Mouse (Mus musculus) MEL (cell line): ENCODE data around the gene Lsm14a. TPM values are rescaled to one million over a fixed set of nuclear protein-coding genes. Genes with fewer than 3 reads are reported as not detected.

ENCODE experiments used
- DNase-seq: peaks from one replicate; pipeline ENCODE4 v3.0.0; 2011; ENCODE audit warnings: low read depth, low spot score
- H3K27ac ChIP-seq: 2 replicates; pipeline ENCODE4 v1.5.1; 2012; ENCODE audit warnings: low read depth, mild to moderate bottlenecking, control low read depth, low read length, moderate library complexity; ENCODE audit not compliant: control insufficient read depth
- H3K27me3 ChIP-seq, 2 experiments: fragments of 150-350 bp in 1 of 2; sonication (generic) in 1 of 2; 2 replicates each; pipeline ENCODE4 v1.6.1; 2012; ENCODE audit warnings: low read length in 2 of 2, mild to moderate bottlenecking in 2 of 2, improper control_type of control experiment in 1 of 2, moderate library complexity in 1 of 2; ENCODE audit not compliant: insufficient read depth in 2 of 2, control insufficient read depth in 1 of 2
- H3K36me3 ChIP-seq, 2 experiments: 2 replicates each; pipeline ENCODE4 v1.6.1; 2012 to 2014; ENCODE audit warnings: low read length in 2 of 2, improper control_type of control experiment in 1 of 2, inconsistent platforms in 1 of 2, mild to moderate bottlenecking in 1 of 2; ENCODE audit not compliant: insufficient read depth in 2 of 2, control insufficient read depth in 1 of 2
- H3K4me1 ChIP-seq, 2 experiments: fragments of 150-350 bp in 1 of 2; sonication (generic) in 1 of 2; 2 replicates each; pipeline ENCODE4 v1.6.1; 2012; ENCODE audit warnings: low read length in 2 of 2, improper control_type of control experiment in 1 of 2, mild to moderate bottlenecking in 1 of 2; ENCODE audit not compliant: insufficient read depth in 2 of 2, control insufficient read depth in 1 of 2
- H3K4me3 ChIP-seq, 2 experiments: fragments of 150-350 bp in 1 of 2; sonication (generic) in 1 of 2; 2 replicates each; pipeline ENCODE4 v1.5.1; 2012; ENCODE audit warnings: low read depth in 2 of 2, low read length in 2 of 2, mild to moderate bottlenecking in 2 of 2, moderate library complexity in 2 of 2, control low read depth in 1 of 2, improper control_type of control experiment in 1 of 2; ENCODE audit not compliant: control insufficient read depth in 1 of 2, insufficient read depth in 1 of 2
- H3K79me2 ChIP-seq: 2 replicates; pipeline ENCODE4 v1.6.1; 2012; ENCODE audit warnings: mild to moderate bottlenecking, low read length, moderate library complexity; ENCODE audit not compliant: control insufficient read depth, poor library complexity, insufficient read depth
- H3K9ac ChIP-seq: 2 replicates; pipeline ENCODE4 v1.6.1; 2012; ENCODE audit warnings: low read depth, mild to moderate bottlenecking, control low read depth, low read length, moderate library complexity; ENCODE audit not compliant: control insufficient read depth, poor library complexity, severe bottlenecking
- H3K9me3 ChIP-seq: fragments of 150-350 bp; sonication (generic); replicated peaks from 2 replicates; pipeline ENCODE4 v1.6.1; 2012; ENCODE audit warnings: mild to moderate bottlenecking, low read length, improper control_type of control experiment, moderate library complexity; ENCODE audit not compliant: insufficient read depth
- BHLHE40 ChIP-seq: IDR thresholded peaks from 2 replicates; pipeline ENCODE4 v1.6.1; 2012; ENCODE audit warnings: low read depth, mild to moderate bottlenecking, inconsistent platforms, low read length, improper control_type of control experiment, borderline replicate concordance
- CHD1 ChIP-seq: IDR thresholded peaks from 2 replicates; pipeline ENCODE4 v1.6.1; 2012; ENCODE audit warnings: low read depth, mild to moderate bottlenecking, inconsistent platforms, low read length, improper control_type of control experiment
- CHD2 ChIP-seq: IDR thresholded peaks from 2 replicates; pipeline ENCODE4 v1.6.1; 2011; ENCODE audit warnings: low read length, improper control_type of control experiment
- E2F4 ChIP-seq: IDR thresholded peaks from 2 replicates; pipeline ENCODE4 v1.6.1; 2011; ENCODE audit warnings: low read depth, low read length, improper control_type of control experiment, borderline replicate concordance
- ELF1 ChIP-seq: IDR thresholded peaks from 2 replicates; pipeline ENCODE4 v1.6.1; 2014; ENCODE audit warnings: low read depth, mild to moderate bottlenecking, inconsistent platforms, low read length, improper control_type of control experiment, moderate library complexity
- EP300 ChIP-seq, 2 experiments: IDR thresholded peaks; 2 replicates each; pipeline ENCODE4 v1.6.1; 2011; ENCODE audit warnings: improper control_type of control experiment in 2 of 2, low read length in 2 of 2, low read depth in 1 of 2, mild to moderate bottlenecking in 1 of 2
- ETS1 ChIP-seq: IDR thresholded peaks from 2 replicates; pipeline ENCODE4 v1.6.1; 2012; ENCODE audit warnings: low read depth, mild to moderate bottlenecking, inconsistent platforms, low read length, improper control_type of control experiment, moderate library complexity
- GABPA ChIP-seq: IDR thresholded peaks from 2 replicates; pipeline ENCODE4 v1.6.1; 2012; ENCODE audit warnings: low read depth, mild to moderate bottlenecking, inconsistent platforms, low read length, improper control_type of control experiment, moderate library complexity
- GATA1 ChIP-seq: IDR thresholded peaks from 2 replicates; pipeline ENCODE4 v1.6.1; 2011; ENCODE audit warnings: low read depth, low read length, improper control_type of control experiment
- HCFC1 ChIP-seq: IDR thresholded peaks from 2 replicates; pipeline ENCODE4 v1.6.1; 2012; ENCODE audit warnings: low read depth, mild to moderate bottlenecking, inconsistent platforms, low read length, improper control_type of control experiment, moderate library complexity
- JUND ChIP-seq: IDR thresholded peaks from 2 replicates; pipeline ENCODE4 v1.6.1; 2011; ENCODE audit warnings: low read depth, mild to moderate bottlenecking, improper control_type of control experiment, low read length
- KAT2A ChIP-seq: conservative IDR thresholded peaks from 2 replicates; pipeline ENCODE4 v1.6.1; 2012; ENCODE audit warnings: low read depth, low read length, improper control_type of control experiment, inconsistent platforms
- MAFK ChIP-seq: IDR thresholded peaks from 2 replicates; pipeline ENCODE4 v1.6.1; 2011; ENCODE audit warnings: low read depth, mild to moderate bottlenecking, low read length, improper control_type of control experiment, borderline replicate concordance
- MAX ChIP-seq: IDR thresholded peaks from 2 replicates; pipeline ENCODE4 v1.6.1; 2011; ENCODE audit warnings: low read length, improper control_type of control experiment
- MXI1 ChIP-seq: IDR thresholded peaks from 2 replicates; pipeline ENCODE4 v1.6.1; 2011; ENCODE audit warnings: mild to moderate bottlenecking, low read depth, low read length, improper control_type of control experiment
- MYB ChIP-seq: IDR thresholded peaks from 2 replicates; pipeline ENCODE4 v1.6.1; 2011; ENCODE audit warnings: mild to moderate bottlenecking, low read depth, low read length, improper control_type of control experiment
- MYC ChIP-seq: IDR thresholded peaks from 2 replicates; pipeline ENCODE4 v1.6.1; 2011; ENCODE audit warnings: low read depth, mild to moderate bottlenecking, low read length, improper control_type of control experiment, moderate library complexity
- NELFE ChIP-seq: IDR thresholded peaks from 2 replicates; pipeline ENCODE4 v1.6.1; 2011; ENCODE audit warnings: low read depth, low read length, improper control_type of control experiment
- RCOR1 ChIP-seq: IDR thresholded peaks from 2 replicates; pipeline ENCODE4 v1.6.1; 2012; ENCODE audit warnings: low read depth, mild to moderate bottlenecking, inconsistent platforms, low read length, improper control_type of control experiment
- SIN3A ChIP-seq: IDR thresholded peaks from 2 replicates; pipeline ENCODE4 v1.6.1; 2012; ENCODE audit warnings: low read length, improper control_type of control experiment, inconsistent platforms
- SMC3 ChIP-seq: IDR thresholded peaks from 2 replicates; pipeline ENCODE4 v1.6.1; 2011; ENCODE audit warnings: low read depth, low read length, improper control_type of control experiment
- TAL1 ChIP-seq: IDR thresholded peaks from 2 replicates; pipeline ENCODE4 v1.6.1; 2012; ENCODE audit warnings: mild to moderate bottlenecking, inconsistent platforms, low read length, moderate library complexity, mixed read lengths
- TBP ChIP-seq: IDR thresholded peaks from 2 replicates; pipeline ENCODE4 v1.8.0; 2011; ENCODE audit warnings: low read depth, low read length, improper control_type of control experiment
- TCF12 ChIP-seq: IDR thresholded peaks from 2 replicates; pipeline ENCODE4 v1.6.1; 2014; ENCODE audit warnings: low read depth, mild to moderate bottlenecking, inconsistent platforms, low read length, improper control_type of control experiment, moderate library complexity
- UBTF ChIP-seq: IDR thresholded peaks from 2 replicates; pipeline ENCODE4 v1.6.1; 2012; ENCODE audit warnings: low read depth, mild to moderate bottlenecking, inconsistent platforms, low read length, improper control_type of control experiment, moderate library complexity, borderline replicate concordance; ENCODE audit not compliant: insufficient read depth
- USF1 ChIP-seq: IDR thresholded peaks from 2 replicates; pipeline ENCODE4 v1.6.1; 2014; ENCODE audit warnings: low read depth, mild to moderate bottlenecking, inconsistent platforms, low read length, improper control_type of control experiment, moderate library complexity
- USF2 ChIP-seq, 2 experiments: IDR thresholded peaks; 2 replicates each; pipeline ENCODE4 v1.6.1; 2011 to 2012; ENCODE audit warnings: improper control_type of control experiment in 2 of 2, low read length in 2 of 2, borderline replicate concordance in 1 of 2, inconsistent platforms in 1 of 2, low read depth in 1 of 2, mild to moderate bottlenecking in 1 of 2; ENCODE audit not compliant: insufficient read depth in 1 of 2
- ZC3H11A ChIP-seq: IDR thresholded peaks from 2 replicates; pipeline ENCODE4 v1.6.1; 2012; ENCODE audit warnings: low read depth, mild to moderate bottlenecking, inconsistent platforms, low read length, improper control_type of control experiment
- ZKSCAN1 ChIP-seq: IDR thresholded peaks from 2 replicates; pipeline ENCODE4 v1.6.1; 2012; ENCODE audit warnings: low read depth, mild to moderate bottlenecking, inconsistent platforms, low read length, improper control_type of control experiment, moderate library complexity
- ZMIZ1 ChIP-seq: IDR thresholded peaks from 2 replicates; pipeline ENCODE4 v1.6.1; 2012; ENCODE audit warnings: low read depth, mild to moderate bottlenecking, inconsistent platforms, low read length, improper control_type of control experiment, moderate library complexity
- ZNF384 ChIP-seq: IDR thresholded peaks from 2 replicates; pipeline ENCODE4 v1.6.1; 2012; ENCODE audit warnings: low read depth, mild to moderate bottlenecking, inconsistent platforms, low read length, improper control_type of control experiment
- polyA plus RNA-seq, 2 experiments: library from polyadenylated mRNA; stranded (reverse) in 1 of 2; unstranded in 1 of 2; fragments of >175 nt in 1 of 2; fragments of >200 nt in 1 of 2; gene quantifications; 2 replicates each; pipeline versions ENCODE4 v1.2.1 to v1.2.4; 2012; ENCODE audit warnings: low replicate concordance in 2 of 2, low read depth in 1 of 2; ENCODE audit not compliant: insufficient read length in 2 of 2, insufficient read depth in 1 of 2, missing spikeins in 1 of 2
- total RNA-seq: library from RNA; depleted of rRNA; stranded (reverse); fragments of 300-350 nt; gene quantifications from 2 replicates; pipeline ENCODE4 v1.2.3, GENCODE M21; 2012

Lsm14a gene
- total and polyA plus RNA-seq, 3 experiments = 66.4 to 371 (median 233) TPM

DNA sequence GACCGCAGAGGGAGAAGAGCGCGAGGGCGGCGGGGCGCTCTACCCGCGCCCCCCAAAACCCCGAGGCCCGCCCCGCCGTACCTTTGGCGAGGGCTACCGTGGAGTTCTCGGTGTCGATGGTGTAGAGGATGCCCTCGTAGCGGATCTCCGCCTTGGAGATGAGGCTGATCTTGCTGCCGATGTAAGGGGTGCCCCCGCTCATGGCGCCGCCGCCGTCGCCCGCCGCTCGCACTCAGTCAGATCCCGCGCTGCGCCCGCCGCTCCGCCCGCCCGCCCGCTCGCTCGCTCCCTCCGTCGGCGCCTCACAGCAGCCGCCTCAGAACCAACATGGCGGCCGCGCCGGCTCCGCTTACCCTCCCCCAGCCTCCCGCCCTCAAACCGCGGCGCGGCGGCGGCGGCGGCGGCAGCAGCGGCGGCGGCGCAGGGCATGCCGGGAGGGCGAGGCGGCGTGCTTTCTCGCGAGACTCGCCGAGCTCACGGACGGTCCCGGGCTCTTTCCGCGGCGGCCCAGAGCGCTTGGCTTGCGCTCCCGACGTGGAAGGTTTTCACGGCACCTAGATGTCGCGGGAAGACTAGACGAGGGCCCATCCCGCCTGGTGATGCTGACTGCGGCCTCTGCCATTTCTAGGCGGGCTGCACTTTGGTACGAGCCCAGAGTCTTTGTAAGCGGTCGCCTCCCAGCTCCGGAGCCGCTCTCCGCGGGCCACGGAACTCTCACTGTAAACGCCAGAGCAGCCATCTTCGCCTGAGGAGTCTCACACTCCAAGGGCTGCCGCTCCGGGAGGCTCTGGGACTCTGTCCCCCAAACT, 3.6 kb downstream of the Lsm14a start (continued):
- peak; percentile 34; the same call in 1 of the 2 replicates for TF ChIP-seq TCF12
- TF ChIP-seq ELF1 = 0 out of 2 replicates have a peak, but pooled peaks have one; percentile 28
- TF ChIP-seq MYB = no peak
- TF ChIP-seq CHD2 = peak; percentile 94

DNA sequence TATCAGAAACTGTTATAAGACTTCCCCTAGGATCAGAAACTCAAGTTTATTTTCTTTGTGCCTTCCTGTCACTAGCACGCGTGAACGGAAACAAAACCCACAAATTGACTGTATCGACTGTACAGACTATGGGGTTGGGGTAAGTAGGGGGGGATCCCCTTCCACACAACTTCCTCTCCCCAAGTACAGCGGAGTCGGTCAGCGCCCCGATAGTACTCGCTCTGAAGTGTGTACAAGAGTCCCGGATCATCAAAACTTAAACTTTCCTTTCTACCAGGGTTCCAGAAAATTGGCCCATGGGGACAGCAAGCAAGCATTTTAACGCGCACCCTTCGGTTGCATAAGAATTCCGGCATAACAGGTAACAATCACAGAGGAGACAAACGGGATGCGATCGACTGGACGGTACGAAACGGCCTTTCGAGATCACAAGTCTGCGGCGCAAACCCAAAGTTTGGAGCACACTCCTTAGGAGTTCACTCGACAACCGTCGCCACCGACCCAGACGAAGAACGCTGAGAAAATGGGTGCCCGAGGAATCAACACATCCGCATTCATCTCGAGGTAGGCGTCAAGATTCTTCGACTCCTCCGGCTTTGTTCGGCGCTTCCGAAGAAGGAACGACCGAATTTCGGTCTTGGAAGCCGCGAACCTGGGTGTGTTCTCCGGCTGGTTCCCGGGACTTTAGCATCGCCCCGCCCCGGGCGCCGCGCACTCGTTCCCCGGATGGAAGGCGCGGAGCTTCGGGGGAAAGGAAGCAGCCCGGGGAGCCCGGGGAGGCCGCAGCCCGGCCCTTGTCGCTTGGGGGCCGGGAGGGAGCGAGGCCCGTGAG, 4.5 kb downstream of the Lsm14a start:
- Histone ChIP-seq H3K79me2 (peaks cover 53% of the 10 kb centered on the region), H3K36me3 (peaks cover 5 to 21% of the 10 kb centered on the region in 2 experiments; a peak in 3 of 4 replicates), H3K27me3 (no peaks in the 10 kb centered on the region), H3K27ac (peak overlapping the region; percentile 76), H3K4me1 (peaks cover 9 to 15% of the 10 kb centered on the region in 2 experiments), H3K9ac (peak overlapping the region; percentile 97), H3K4me3 (peak overlapping the region; percentile 89 to 97), H3K9me3 (no peaks in the 10 kb centered on the region)
- DNase-seq = peak; percentile 71
- TF ChIP-seq KAT2A = no peak
- TF ChIP-seq GATA1 = no peak
- no peak for TF ChIP-seq ZMIZ1
- no peak for TF ChIP-seq MAFK
- no peak; the same call in 1 of the 2 replicates for TF ChIP-seq HCFC1
- TF ChIP-seq SIN3A = no peak; the same call in 1 of the 2 replicates
- TF ChIP-seq USF2 (IDR thresholded peaks at IDR 0.05; ENCODE audit: borderline replicate concordance in 1 of 2, insufficient read depth in 1 of 2, low read depth in 1 of 2, low read length in 2 of 2) = no peak
- 0 out of 2 replicates have a peak, but pooled peaks have one; percentile 29 for TF ChIP-seq MYC
- no peak for TF ChIP-seq ZKSCAN1
- no peak for TF ChIP-seq RCOR1
- TF ChIP-seq GABPA = no peak
- TF ChIP-seq SMC3 = no peak
- TF ChIP-seq EP300 (IDR thresholded peaks at IDR 0.05; ENCODE audit: low read depth in 1 of 2, low read length in 2 of 2) = peak in 1 of 2 experiments; percentile 33; a peak in 1 of 4 replicates
- TF ChIP-seq E2F4 = no peak
- peak; percentile 67 for TF ChIP-seq MXI1
- TF ChIP-seq CHD1 = peak; percentile 95; the same call in 1 of the 2 replicates
- no peak for TF ChIP-seq USF1
- no peak for TF ChIP-seq CHD2
- TF ChIP-seq TCF12 = no peak
- no peak for TF ChIP-seq JUND
- TF ChIP-seq TBP = no peak
- TF ChIP-seq MAX = 0 out of 2 replicates have a peak, but pooled peaks have one; percentile 36
- no peak for TF ChIP-seq ZNF384
- TF ChIP-seq BHLHE40 = no peak
- no peak for TF ChIP-seq NELFE
- no peak for TF ChIP-seq ZC3H11A
- no peak for TF ChIP-seq ETS1
- no peak for TF ChIP-seq TAL1
- no peak; the same call in 1 of the 2 replicates for TF ChIP-seq UBTF
